In the genomic region with DNA sequence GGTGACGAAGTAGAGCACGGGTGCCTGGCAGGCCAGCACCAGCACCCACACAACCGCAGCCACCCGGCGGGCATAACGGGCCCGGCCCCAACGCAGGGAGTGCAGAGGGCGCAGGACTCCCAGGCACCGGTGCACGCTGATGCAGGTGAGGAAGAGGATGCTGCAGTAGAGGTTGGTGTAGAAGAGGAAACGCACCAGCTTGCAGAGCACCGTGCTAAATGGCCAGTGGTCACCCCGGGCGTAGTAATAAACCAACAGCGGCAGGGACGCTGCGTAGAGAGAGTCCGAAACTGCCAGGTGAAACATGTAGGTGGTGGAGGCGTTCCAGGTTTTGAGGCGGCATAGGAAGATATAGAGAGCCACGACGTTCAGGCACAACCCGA, we compare ENCODE assay signal across 27 mouse cellular contexts. TPM values are rescaled to one million over a fixed set of nuclear protein-coding genes. Genes with fewer than 3 reads are reported as not detected.
A peak's percentile ranks its signal among the peaks of the same experiment; 100 is the strongest.
DNase-seq lines count a peak whose midpoint lies in the region; ATAC-seq and TF ChIP-seq lines count a peak whose summit lies in the region.
"Had no signal": no experiment of that assay in that cellular context is flagged by ENCODE, and none has a peak within 500 bp of the region (broad histone marks: within the 10 kb centered on the region; RNA-seq: fewer than 3 reads in every experiment).

No protein-coding gene starts in this region.

- TF ChIP-seq CTCF in E14TG2a.4 (conservative IDR thresholded peaks at IDR 0.05; ENCODE audit: low read length): no peak

- peaks cover 74% of the 10 kb centered on the region for H3K27me3 ChIP-seq in E14TG2a.4 (ENCODE audit: insufficient read depth, low read length)
- H3K27me3 ChIP-seq: CH12.LX; heart, embryonic 12.5 days; heart, embryonic 15.5 days; Patski had no signal

- no peaks in the 10 kb centered on the region for H3K36me3 ChIP-seq in E14TG2a.4 (ENCODE audit: insufficient read depth, low read length)
- no peaks in the 10 kb centered on the region for H3K36me3 ChIP-seq in ES-E14 (ENCODE audit: control insufficient read depth, insufficient read depth, low read length, poor library complexity, severe bottlenecking)
- H3K36me3 ChIP-seq: G1E; heart, embryonic 12.5 days; heart, embryonic 15.5 days had no signal

- peak; percentile 85 for DNase-seq in heart, adult 11 months
- no peak for DNase-seq in heart, adult 18-20 months
- DNase-seq in ES-E14 (ENCODE audit: low read depth, low spot score): no peak
- DNase-seq in adrenal gland, postnatal 25 days: no peak
- DNase-seq: adrenal gland, adult 2 months; adrenal gland, postnatal 14 days; B cell, adult 2 months; cerebellum, adult 11-12 months; cerebellum, adult 8-10 months; forebrain, postnatal 0 days; gastrocnemius, postnatal 36 days; heart, postnatal 10 days; heart, postnatal 4 days; kidney, adult 2 months had no signal

- H3K4me3 ChIP-seq in E14TG2a.4 (replicated peaks; ENCODE audit: low read length) (peak overlapping the region; percentile 70), ES-E14 (ENCODE audit: insufficient read depth in 1 of 2, low read depth in 1 of 2, low read length in 2 of 2, poor library complexity in 1 of 2, severe bottlenecking in 1 of 2) (peak overlapping the region; percentile 31 to 37)
- H3K4me3 ChIP-seq: heart, embryonic 12.5 days; heart, embryonic 15.5 days had no signal

- H3K27ac ChIP-seq in ES-E14 (ENCODE audit: insufficient read depth, low read depth, low read length, poor library complexity, severe bottlenecking): no peak overlapping the region
- H3K27ac ChIP-seq: heart, embryonic 15.5 days; hindbrain, embryonic 14.5 days; hindbrain, postnatal 0 days had no signal

- no peaks in the 10 kb centered on the region for H3K9me3 ChIP-seq in E14TG2a.4 (ENCODE audit: low read length)
- H3K9me3 ChIP-seq in ES-E14 (ENCODE audit: control insufficient read depth, insufficient read depth, low read depth, low read length): no peaks in the 10 kb centered on the region
- H3K9me3 ChIP-seq: G1E; heart, embryonic 12.5 days; heart, embryonic 15.5 days had no signal

- H3K9ac ChIP-seq in ES-E14 (ENCODE audit: insufficient read depth, low read depth, low read length, poor library complexity, severe bottlenecking): no peak overlapping the region; the same call in 1 of the 2 replicates
- H3K9ac ChIP-seq: forebrain, postnatal 0 days; heart, embryonic 12.5 days; heart, embryonic 15.5 days; hindbrain, embryonic 14.5 days had no signal

- peaks cover 35% of the 10 kb centered on the region for H3K4me1 ChIP-seq in E14TG2a.4 (replicated peaks; ENCODE audit: low read depth, low read length)
- peaks cover 2 to 18% of the 10 kb centered on the region in 2 experiments; a peak in 1 of 4 replicates for H3K4me1 ChIP-seq in ES-E14 (ENCODE audit: control insufficient read depth in 2 of 2, insufficient read depth in 2 of 2, low read length in 2 of 2, poor library complexity in 1 of 2)

- ATAC-seq in erythroid progenitor cell, adult 5-6 weeks (replicated peaks; ENCODE audit: low FRiP score, poor library complexity, severe bottlenecking): no peak
- ATAC-seq: forebrain, embryonic 14.5 days; forebrain, postnatal 0 days; inflammation-experienced regulatory T-cells, adult 6 months; intestine, embryonic 16.5 days; Patski had no signal

- in situ Hi-C loops in ES-E14 (cut with MboI; ENCODE audit: low sequenced_read_pairs in 2 of 2, unreplicated experiment in 2 of 2): loop anchor here in 1 of 2 experiments (5.0 kb wide), 1 partner anchor 49 kb away; no protein-coding TSS in a partner anchor

TF ChIP-seq in ES-E14, 5 proteins besides CTCF, POLR2A, EP300 and RAD21:
- TF ChIP-seq ZC3H11A (IDR thresholded peaks at IDR 0.05; ENCODE audit: borderline replicate concordance, low read depth, low read length) (no peak), CHD2 (IDR thresholded peaks at IDR 0.05; ENCODE audit: low read depth, low read length) (no peak), MAFK (IDR thresholded peaks at IDR 0.05; ENCODE audit: insufficient read depth, low read depth, low read length) (no peak), ZNF384 (IDR thresholded peaks at IDR 0.05; ENCODE audit: low read depth, low read length) (no peak), HCFC1 (IDR thresholded peaks at IDR 0.05; ENCODE audit: borderline replicate concordance, insufficient read depth, low read length) (no peak)

RNA-seq across cellular contexts. Expression of a gene that starts 14.1 kb away (rescaled TPM):
- total RNA-seq in heart, adult 18-20 months (2021): 10 to 100 TPM; 19.5 to 20.1 TPM
- 2.3 and 2.8 TPM in 2 replicates for total RNA-seq in ES-E14 (2012; rRNA removed)
- total RNA-seq in erythroid progenitor cell, adult 5-6 weeks (2015; ENCODE audit: low replicate concordance): 1.1 and 1.7 TPM in 2 replicates
- 1.7 and 2.6 TPM in 2 replicates for total RNA-seq in erythroid progenitor cell, adult 5-6 weeks (2017; ENCODE audit: low replicate concordance)
- 1.2 and 2.3 TPM in 2 replicates for total RNA-seq in adrenal gland, postnatal 25 days (2021)

RNA-seq across cellular contexts. Expression of a gene that starts 24.1 kb away (rescaled TPM):
- total RNA-seq in heart, adult 18-20 months (2021): 1 to 10 TPM; 3.2 TPM
- 0.45 and 0.95 TPM in 2 replicates for total RNA-seq in ES-E14 (2012; rRNA removed)
- total RNA-seq in erythroid progenitor cell, adult 5-6 weeks (2015; ENCODE audit: low replicate concordance): 2.9 and 5.0 TPM in 2 replicates
- 0.64 and 1.7 TPM in 2 replicates for total RNA-seq in erythroid progenitor cell, adult 5-6 weeks (2017; ENCODE audit: low replicate concordance)
- total RNA-seq in adrenal gland, postnatal 25 days (2021): 5.8 and 9.5 TPM in 2 replicates
- total RNA-seq: granulocyte monocyte progenitor cell, adult 5-6 weeks had no signal
